Mouse (Mus musculus) B cell, adult 67 days (primary cell): ENCODE results near the gene Dbr1. TPM values are rescaled to one million over a fixed set of nuclear protein-coding genes. Genes with fewer than 3 reads are reported as not detected.

Experiments used
- total RNA-seq, 2 experiments: library from RNA; stranded (reverse); gene quantifications; 4 replicates each; pipeline ENCODE4 v1.2.4; 2023

The Dbr1 gene
- total RNA-seq: 10 to 100 TPM; 28.9 to 34.1 TPM

GRCm38 (mm10) chr9:99575677-99576480 lies at the start of gene Dbr1:
Dbr1 (plus strand) TSS chr9:99575799.

DNA sequence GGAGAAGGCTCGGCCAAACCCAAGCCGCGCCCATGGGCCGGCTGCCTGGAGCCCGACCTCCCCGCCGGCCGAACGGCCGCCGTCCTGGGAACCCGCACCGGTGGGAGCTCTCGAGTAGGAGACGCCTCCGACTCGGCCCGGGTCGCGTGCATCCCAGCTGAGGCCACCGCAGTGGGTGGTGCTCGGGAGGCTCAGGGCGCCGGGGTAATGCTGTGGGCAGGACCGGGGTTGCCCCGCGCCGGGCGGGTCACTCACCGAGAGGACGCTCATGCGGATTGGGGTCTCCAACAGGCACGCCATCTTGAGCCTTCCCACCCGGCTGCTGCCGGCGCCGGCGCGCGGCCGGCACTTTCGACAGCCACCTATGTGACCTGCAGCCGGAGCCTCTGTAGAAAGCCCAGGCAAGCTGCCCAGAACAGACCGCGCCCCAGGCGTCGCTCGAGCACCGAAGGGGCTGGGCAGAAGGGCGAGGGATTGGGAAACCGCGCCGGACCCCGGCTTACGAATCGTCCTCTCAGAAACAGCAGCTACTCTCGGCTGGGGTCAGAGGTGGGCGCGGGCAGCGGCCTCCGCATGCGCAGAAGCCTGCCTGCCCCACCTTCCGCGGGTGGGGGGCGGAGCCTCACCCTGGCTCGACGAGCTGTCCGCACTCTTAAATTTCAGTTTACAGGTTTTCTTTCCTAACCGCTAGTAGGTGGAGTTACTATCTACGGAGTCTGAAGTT lies 7.1 kb upstream of the Dbr1 start, which contains the start of gene Armc8:
TSS of gene Armc8 (minus strand) at position 553 of the 724 bp plus-strand sequence.

DNA sequence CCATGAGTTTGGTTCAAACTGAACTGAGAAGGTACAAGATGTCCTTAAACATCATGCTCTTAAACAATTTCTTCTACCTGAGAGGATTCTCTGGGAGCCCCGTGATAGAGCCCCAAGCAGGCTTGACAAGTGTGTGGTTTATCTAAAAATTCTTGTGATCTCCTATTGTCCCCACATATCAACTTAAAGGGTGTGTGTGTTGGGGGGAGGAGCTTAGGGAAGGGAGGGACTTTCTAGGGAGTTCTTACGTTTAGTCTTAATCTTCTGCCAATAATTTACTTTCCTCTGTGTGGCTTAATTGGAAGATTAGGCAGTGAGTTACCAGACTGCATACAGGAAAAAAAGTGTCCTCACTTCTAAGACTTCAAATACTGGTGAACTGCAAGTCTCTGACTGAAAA lies 36.6 kb downstream of the Dbr1 start, which contains the start of gene A4gnt:
TSS of gene A4gnt (plus strand) at position 301 of the 400 bp plus-strand sequence.

GRCm38 (mm10) chr9:99629281-99630011 lies 53.8 kb downstream of the Dbr1 start, which contains the start of gene Dzip1l:
Dzip1l (plus strand) TSS chr9:99629496.

Other genes with a start within 250 kb of the Dbr1 start
- gene Esyt3, start 217.2 kb upstream of the Dbr1 start, total RNA-seq: not detected
- under 1 TPM in 1 of 2 experiments, not detected in 1; 0.12 TPM for gene Mras, start 138.4 kb upstream of the Dbr1 start, total RNA-seq
- gene Nme9, start 124.3 kb upstream of the Dbr1 start, total RNA-seq: not detected
- gene Armc8, start 6.9 kb upstream of the Dbr1 start, total RNA-seq: 10 to 100 TPM; 31.4 to 34.4 TPM
- not detected for gene A4gnt, start 36.7 kb downstream of the Dbr1 start, total RNA-seq
- not detected for gene Dzip1l, start 53.7 kb downstream of the Dbr1 start, total RNA-seq
- gene Cldn18, start 141.5 kb downstream of the Dbr1 start, total RNA-seq: not detected